Mouse (Mus musculus) intestine, embryonic 14.5 days (tissue): ENCODE data around the gene Oscar. TPM values are rescaled to one million over a fixed set of nuclear protein-coding genes. Genes with fewer than 3 reads are reported as not detected.

ENCODE experiments used
- ATAC-seq: fragments of 200-750 bp; cut with Nextera tagmentation; replicated peaks from 2 replicates; pipeline ENCODE4 v1.8.0; 2017; ENCODE audit warnings: low read depth, moderate number of reproducible peaks, moderate TSS enrichment, moderate library complexity; ENCODE audit not compliant: low FRiP score, low TSS enrichment
- DNase-seq: peaks from one replicate; pipeline ENCODE4 v3.0.0-alpha.2; 2018; ENCODE audit warnings: low spot score
- H3K27ac ChIP-seq: fragments of 300-500 bp; sonication (generic); 2 replicates; pipeline ENCODE4 v1.5.1; 2014; ENCODE audit warnings: low read depth, mild to moderate bottlenecking, control low read depth
- H3K27me3 ChIP-seq: fragments of 300-500 bp; sonication (generic); replicated peaks from 2 replicates; pipeline ENCODE4 v1.6.1; 2014; ENCODE audit warnings: low read length, control low read depth; ENCODE audit not compliant: control insufficient read depth, insufficient read depth
- H3K36me3 ChIP-seq: fragments of 300-500 bp; sonication (generic); 2 replicates; pipeline ENCODE4 v1.6.1; 2014; ENCODE audit warnings: low read length, control low read depth; ENCODE audit not compliant: control insufficient read depth, insufficient read depth
- H3K4me1 ChIP-seq: fragments of 300-500 bp; sonication (generic); replicated peaks from 2 replicates; pipeline ENCODE4 v1.6.1; 2014; ENCODE audit warnings: low read length, control low read depth, mixed read lengths; ENCODE audit not compliant: control insufficient read depth, insufficient read depth
- H3K4me2 ChIP-seq: fragments of 300-500 bp; sonication (generic); 2 replicates; pipeline ENCODE4 v1.6.1; 2014; ENCODE audit warnings: low read length
- H3K4me3 ChIP-seq: fragments of 300-500 bp; sonication (generic); 2 replicates; pipeline ENCODE4 v1.5.1; 2014; ENCODE audit warnings: low read depth, low read length, control low read depth, mixed read lengths
- H3K9ac ChIP-seq: fragments of 300-500 bp; sonication (generic); 2 replicates; pipeline ENCODE4 v1.6.1; 2014; ENCODE audit warnings: mild to moderate bottlenecking, low read length
- H3K9me3 ChIP-seq: fragments of 300-500 bp; sonication (generic); 2 replicates; pipeline ENCODE4 v1.6.1; 2016; ENCODE audit warnings: low read length, control low read depth; ENCODE audit not compliant: control insufficient read depth
- WGBS: fragments of 180-500 bp; shearing (Covaris S2); extraction: QIAGEN DNeasy Blood & Tissue Kit; methylation state at CpG from one replicate; pipeline ENCODE4 v1.1.7; 2014; 5-methylcytosine and 5-hydroxymethylcytosine counted together
- polyA plus RNA-seq: library from polyadenylated mRNA; unstranded; fragments of >200 nt; fragmentation: Nextera tagmentation; extraction: Ambion mirVana; gene quantifications from 2 replicates; pipeline ENCODE4 v1.2.1, GENCODE M21; 2014

The Oscar gene
- polyA plus RNA-seq = 0.09 and 0.16 TPM in 2 replicates

DNA sequence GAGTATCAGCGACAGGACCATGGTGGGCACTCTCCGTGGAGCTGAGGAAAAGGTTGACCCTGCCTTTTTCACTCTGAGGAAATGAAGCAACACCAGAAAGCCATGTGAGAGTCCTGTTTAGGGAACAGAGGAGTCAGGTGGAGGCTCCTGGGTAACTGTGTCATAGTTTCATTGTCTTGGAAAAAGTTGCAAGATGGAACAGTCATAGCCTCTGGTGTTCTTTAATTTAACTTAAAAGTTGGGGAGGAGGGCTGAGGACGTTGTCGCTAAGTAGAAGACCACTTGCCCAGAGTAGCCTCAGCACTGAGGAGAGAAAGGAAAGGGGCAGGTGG lies at the start of gene Oscar:
Oscar (minus strand) TSS at position 101 of the 332 bp plus-strand sequence.
- peak within 1 kb of the TSS; percentile 72; the same call in 1 of the 2 replicates for H3K4me3 ChIP-seq
- H3K4me1 ChIP-seq = peaks cover 7% of the 10 kb centered on the region; the same call in 1 of the 2 replicates
- no peaks in the 10 kb centered on the region for H3K27me3 ChIP-seq
- H3K9ac ChIP-seq = no peak within 1 kb of the TSS
- ATAC-seq (no peak), DNase-seq (no peak)
- WGBS = 85% methylated on average over 4 of the region's 4 CpGs
- H3K4me2 ChIP-seq = 0 out of 2 replicates have a peak within 1 kb of the TSS, but pooled peaks have one; percentile 20
- no peak within 1 kb of the TSS for H3K27ac ChIP-seq
- no peaks in the 10 kb centered on the region for H3K9me3 ChIP-seq
- peaks cover 19% of the 10 kb centered on the region for H3K36me3 ChIP-seq

DNA sequence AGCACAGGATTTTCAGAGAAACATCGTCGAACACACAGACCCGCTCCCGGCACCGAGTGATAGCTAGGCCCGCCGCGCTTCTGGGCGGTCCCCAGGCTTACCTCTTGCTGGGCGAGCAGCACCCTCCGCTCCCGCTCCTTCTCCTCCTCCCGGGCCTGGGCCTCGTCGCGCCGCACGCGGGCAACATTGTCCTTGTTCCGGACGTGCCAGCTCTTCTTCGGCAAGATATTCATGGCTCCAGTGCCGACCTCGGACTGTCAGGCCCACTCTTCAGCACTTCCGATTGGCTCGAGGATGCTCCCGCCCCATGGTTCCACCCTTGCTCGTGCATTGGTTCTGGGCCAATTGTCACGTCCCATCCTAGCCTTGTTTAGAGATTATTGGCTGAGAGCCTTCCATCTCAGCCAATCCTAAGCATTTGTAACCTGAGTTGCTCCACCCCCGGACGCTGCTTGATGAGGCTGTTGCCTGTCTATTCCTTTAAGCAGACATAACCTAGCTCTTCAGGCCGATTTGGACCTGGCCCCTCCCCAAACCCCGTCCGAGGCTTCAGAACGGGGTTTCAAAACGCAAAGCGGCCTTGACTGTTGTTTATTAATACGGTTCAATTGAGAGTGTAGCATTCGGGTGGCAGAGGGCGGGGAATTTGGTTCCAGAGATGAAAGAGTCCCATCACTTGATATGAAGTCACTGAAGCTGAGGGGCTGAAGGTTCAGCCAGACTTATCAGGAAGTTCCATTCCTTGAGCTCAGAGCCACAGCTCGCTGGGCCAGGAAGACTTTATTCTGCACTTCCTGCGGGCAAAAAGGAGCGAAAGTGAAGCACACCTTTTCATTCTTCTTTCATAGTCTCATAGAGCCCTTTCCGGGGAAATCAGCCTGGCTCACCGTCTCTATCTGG lies 49.5 kb upstream of the Oscar start, which contains the start of gene Leng1:
Leng1 (minus strand) TSS at position 626 of the 900 bp plus-strand sequence.
- Histone ChIP-seq H3K27me3 (no peaks in the 10 kb centered on the region), H3K9me3 (no peaks in the 10 kb centered on the region), H3K4me3 (peak within 1 kb of the TSS; percentile 76), H3K9ac (peak within 1 kb of the TSS; percentile 79), H3K27ac (peak within 1 kb of the TSS; percentile 85), H3K4me2 (peak within 1 kb of the TSS; percentile 57), H3K36me3 (peaks cover 29% of the 10 kb centered on the region), H3K4me1 (peaks cover 12% of the 10 kb centered on the region)
- DNase-seq (peak; percentile 95), ATAC-seq (peak; percentile 96)
- 3% methylated on average over 45 of the region's 45 CpGs for WGBS

DNA sequence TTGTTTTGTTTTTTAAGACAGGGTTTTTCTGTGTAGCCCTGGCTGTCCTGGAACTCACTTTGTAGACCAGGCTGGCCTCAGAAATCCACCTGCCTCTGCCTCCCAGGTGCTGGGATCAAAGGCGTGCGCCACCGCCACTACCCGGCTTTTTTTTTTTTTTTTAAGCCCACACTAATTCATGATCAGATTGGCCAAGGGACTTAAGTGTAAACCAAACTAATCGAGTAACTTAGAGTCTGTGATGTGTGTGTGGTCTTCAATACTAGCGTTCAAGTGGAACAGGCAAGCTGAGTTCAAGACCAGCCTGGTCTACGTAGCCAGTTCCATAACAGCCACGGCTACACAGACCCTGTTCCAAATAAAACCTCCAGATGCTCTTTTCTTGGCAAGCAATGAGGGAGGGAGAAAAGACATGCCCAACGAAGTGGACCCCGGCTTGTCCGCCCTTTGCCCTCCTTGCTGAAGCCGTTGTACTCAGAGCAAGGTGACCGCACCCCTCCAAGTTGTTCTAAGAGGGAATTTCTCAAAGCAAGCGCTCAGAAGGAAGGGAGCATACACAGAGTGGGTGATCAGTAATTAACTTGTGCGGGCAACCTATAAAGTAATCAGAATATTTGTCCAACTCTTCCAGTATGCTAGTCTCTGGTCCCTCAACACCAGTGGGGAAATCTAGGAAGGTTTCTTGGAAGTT lies 48.7 kb upstream of the Oscar start:
- Histone ChIP-seq H3K27me3 (no peaks in the 10 kb centered on the region), H3K4me1 (peaks cover 12% of the 10 kb centered on the region), H3K27ac (peak overlapping the region; percentile 85), H3K9me3 (no peaks in the 10 kb centered on the region), H3K9ac (peak overlapping the region; percentile 79), H3K36me3 (peaks cover 37% of the 10 kb centered on the region), H3K4me2 (peak overlapping the region; percentile 57), H3K4me3 (peak overlapping the region; percentile 76)
- ATAC-seq (peak; percentile 41; the same call in 1 of the 2 replicates), DNase-seq (no peak)
- 28% methylated on average over 15 of the region's 15 CpGs for WGBS

DNA sequence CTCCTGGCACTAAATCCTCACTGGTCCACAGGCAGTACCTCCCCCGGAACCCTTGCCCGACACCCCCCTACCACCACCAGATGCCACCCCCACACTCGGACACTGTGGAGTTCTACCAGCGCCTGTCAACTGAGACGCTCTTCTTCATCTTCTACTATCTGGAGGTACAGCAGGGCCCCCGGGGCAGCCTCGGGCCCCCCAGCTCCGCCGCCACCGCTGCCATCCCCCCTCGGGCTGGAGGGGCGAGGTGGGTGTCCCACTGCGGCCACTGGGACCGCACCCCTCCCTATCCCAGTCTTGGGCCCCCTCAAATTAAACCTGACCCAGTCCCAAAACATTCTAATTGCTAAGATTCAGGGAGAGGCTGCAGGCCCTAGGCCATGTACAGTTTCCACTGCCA lies 42.6 kb upstream of the Oscar start:
- H3K4me3 ChIP-seq = no peak overlapping the region
- no peaks in the 10 kb centered on the region for H3K27me3 ChIP-seq
- H3K9me3 ChIP-seq = no peaks in the 10 kb centered on the region
- peaks cover 97% of the 10 kb centered on the region for H3K36me3 ChIP-seq
- no peaks in the 10 kb centered on the region for H3K4me1 ChIP-seq
- H3K27ac ChIP-seq = no peak overlapping the region
- DNase-seq = no peak
- H3K9ac ChIP-seq = no peak overlapping the region
- 95% methylated on average over 14 of the region's 14 CpGs for WGBS
- H3K4me2 ChIP-seq = no peak overlapping the region
- no peak for ATAC-seq

DNA sequence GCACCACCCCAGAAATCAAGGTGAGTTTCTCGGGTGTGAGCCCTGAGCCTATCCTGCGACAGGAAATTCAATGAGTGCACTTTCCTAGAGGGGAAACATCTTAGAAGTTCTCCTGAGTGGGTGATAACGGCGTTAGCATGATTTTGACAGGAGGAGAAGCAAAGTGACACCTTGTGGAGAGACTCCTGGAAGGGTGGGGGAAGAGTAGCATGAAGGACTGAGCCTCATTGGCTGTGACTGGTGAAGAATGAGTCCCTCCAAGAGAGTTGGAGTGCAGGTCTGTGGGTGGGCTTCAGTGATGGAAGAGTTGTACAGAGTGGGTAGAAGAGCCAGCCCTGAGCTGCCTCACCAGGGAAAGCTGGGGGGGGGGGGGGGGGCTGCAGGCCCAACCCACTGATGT lies 41.0 kb upstream of the Oscar start:
- WGBS = 89% methylated on average over 4 of the region's 4 CpGs
- H3K4me1 ChIP-seq = no peaks in the 10 kb centered on the region
- DNase-seq (no peak), ATAC-seq (no peak)
- H3K27me3 ChIP-seq = no peaks in the 10 kb centered on the region
- no peak overlapping the region for H3K4me3 ChIP-seq
- H3K36me3 ChIP-seq = peaks cover 100% of the 10 kb centered on the region
- no peaks in the 10 kb centered on the region for H3K9me3 ChIP-seq
- no peak overlapping the region for H3K4me2 ChIP-seq
- no peak overlapping the region for H3K27ac ChIP-seq
- H3K9ac ChIP-seq = no peak overlapping the region

DNA sequence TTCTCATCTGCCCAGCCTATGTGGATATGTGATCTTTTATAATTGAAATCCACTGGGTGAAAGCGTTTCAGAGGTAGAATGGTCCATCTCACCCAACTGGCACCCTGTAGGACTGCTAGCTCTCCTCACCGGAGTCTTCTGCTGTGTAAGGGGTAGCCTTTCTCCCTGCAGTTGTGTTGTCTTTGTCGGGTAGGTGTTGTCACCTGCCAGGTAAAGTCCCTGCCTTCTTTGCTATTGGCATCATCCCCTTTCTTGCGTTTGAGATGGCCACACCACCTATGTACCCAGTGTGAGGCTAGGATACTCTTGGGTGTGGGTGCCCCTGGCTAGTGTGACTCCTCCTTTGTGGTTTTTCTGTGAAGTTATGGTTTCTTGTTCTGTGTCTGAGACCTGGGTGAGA lies 30.7 kb upstream of the Oscar start:
- no peak for ATAC-seq
- no peak for DNase-seq
- H3K27ac ChIP-seq = no peak overlapping the region; the same call in 1 of the 2 replicates
- H3K27me3 ChIP-seq = no peaks in the 10 kb centered on the region
- no peaks in the 10 kb centered on the region for H3K9me3 ChIP-seq
- peak overlapping the region; percentile 88 for H3K4me3 ChIP-seq
- peak overlapping the region; percentile 97 for H3K9ac ChIP-seq
- H3K4me1 ChIP-seq = peaks cover 29% of the 10 kb centered on the region
- peaks cover 29% of the 10 kb centered on the region for H3K36me3 ChIP-seq
- WGBS = 65% methylated on average over 4 of the region's 4 CpGs
- peak overlapping the region; percentile 88 for H3K4me2 ChIP-seq

DNA sequence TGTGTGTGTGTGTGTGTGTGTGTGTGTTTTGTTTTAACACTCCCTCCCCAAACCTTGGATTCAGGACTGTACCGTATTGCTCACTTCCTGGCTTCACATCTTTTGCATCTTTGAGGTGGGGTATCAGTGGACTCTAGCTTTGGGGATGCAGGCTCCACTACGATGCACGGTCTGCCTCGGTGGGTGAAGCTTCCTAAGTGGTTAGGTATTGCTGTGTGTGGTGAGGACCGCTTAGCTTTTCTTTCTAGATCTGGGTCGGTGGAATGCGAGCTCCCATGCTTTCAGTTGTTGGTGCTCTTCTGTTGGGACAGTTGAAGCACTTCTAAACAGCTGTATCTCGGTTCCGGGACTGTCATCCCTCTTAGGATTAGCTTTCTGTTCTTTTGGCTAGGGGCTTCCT lies 30.2 kb upstream of the Oscar start:
- peaks cover 29% of the 10 kb centered on the region for H3K4me1 ChIP-seq
- H3K9me3 ChIP-seq = no peaks in the 10 kb centered on the region
- WGBS = 9% methylated on average over 9 of the region's 9 CpGs
- peak overlapping the region; percentile 88 for H3K4me3 ChIP-seq
- ATAC-seq (no peak), DNase-seq (peak; percentile 53)
- H3K36me3 ChIP-seq = peaks cover 27% of the 10 kb centered on the region
- H3K27me3 ChIP-seq = no peaks in the 10 kb centered on the region
- H3K27ac ChIP-seq = no peak overlapping the region; the same call in 1 of the 2 replicates
- peak overlapping the region; percentile 97 for H3K9ac ChIP-seq
- H3K4me2 ChIP-seq = peak overlapping the region; percentile 88

DNA sequence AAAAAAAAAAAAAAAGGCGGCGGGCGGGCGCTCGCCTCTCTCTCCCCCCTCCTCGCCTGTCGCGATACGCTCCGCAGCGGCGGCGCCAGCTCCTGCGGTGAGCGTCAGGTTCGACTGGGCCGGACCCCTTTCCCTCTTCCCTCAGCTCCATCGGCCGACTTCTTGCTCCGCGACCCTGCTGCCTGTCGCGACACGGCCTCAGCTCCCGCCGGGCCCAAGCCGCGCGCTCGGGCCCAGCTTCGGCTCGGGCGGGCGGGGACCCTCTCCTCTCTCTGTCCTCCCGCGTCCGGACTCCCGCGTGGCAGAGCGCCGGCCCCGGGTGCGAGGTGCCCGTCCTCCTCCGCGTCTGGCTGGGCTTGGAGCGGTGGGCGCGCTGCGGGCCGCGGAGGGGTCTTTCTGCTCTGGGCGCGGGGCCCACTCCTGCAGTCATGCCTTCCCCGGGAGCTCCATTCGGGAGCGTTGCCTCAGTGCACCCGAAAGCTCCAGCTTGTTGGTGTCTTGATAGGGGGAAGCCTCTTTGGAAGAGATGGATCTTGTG lies 29.6 kb upstream of the Oscar start:
- Histone ChIP-seq H3K4me2 (peak overlapping the region; percentile 88), H3K4me3 (peak overlapping the region; percentile 88), H3K4me1 (peaks cover 29% of the 10 kb centered on the region), H3K36me3 (peaks cover 27% of the 10 kb centered on the region), H3K27ac (peak overlapping the region; percentile 98), H3K9ac (peak overlapping the region; percentile 97), H3K27me3 (no peaks in the 10 kb centered on the region), H3K9me3 (no peaks in the 10 kb centered on the region)
- DNase-seq = no peak
- ATAC-seq = peak; percentile 0; the same call in 1 of the 2 replicates
- WGBS = 0% methylated on average over 54 of the region's 58 CpGs
